Mouse (Mus musculus): ENCODE data around the gene Arl5b.

Gene Arl5b

DNA sequence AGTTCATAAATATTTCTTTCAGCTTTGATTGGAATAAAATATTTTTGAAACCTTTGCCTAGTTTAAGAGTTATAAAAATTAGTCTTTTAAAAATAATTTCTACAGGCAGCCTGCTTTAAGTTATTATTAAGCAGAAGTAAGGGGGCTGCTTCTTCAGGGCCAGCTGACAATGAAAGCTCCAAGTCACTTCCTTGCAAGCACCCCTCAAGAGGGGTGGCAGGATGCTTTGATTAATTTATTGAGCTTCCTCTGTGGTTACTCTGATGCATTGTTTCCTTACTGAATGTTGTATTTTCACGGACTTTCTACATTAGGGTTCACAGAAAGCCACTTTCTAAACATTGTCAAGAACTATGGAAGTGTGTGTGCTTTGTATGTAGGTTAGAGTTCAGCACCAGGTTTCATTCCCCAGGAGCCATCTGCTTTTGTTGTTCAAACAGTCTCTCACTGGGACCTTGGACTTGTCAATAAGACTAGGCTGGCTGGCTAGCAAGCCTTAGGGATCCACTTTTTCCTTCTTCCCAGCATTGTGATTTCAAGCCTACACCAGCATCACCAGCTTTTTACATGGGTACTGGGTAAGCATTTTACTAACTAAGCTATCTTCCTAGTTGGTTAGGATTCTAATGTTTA lies 62.7 kb downstream of the Arl5b start:
- DNase-seq (ENCODE audit: low spot score in 2 of 2), result no peak

DNA sequence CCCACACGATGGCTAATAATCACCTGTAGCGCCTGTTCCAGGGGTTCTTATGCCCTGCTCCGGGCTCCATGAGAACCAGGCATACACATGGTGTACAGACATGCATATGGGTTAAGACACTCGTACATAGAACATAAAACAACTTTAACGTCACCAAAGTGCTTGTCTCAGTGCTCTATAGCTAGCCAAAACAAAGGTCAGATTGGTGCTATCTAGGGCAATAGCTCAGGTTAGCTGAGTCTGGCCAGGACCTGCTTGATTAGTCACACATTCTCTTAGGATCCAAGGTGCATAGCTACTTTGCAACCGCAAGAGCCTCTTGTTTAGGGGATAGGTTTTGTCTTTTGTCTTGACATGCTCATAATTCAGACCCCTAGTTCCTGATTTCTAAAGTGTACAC lies 63.5 kb downstream of the Arl5b start:
- no peak for DNase-seq (ENCODE audit: low spot score in 2 of 2)

DNA sequence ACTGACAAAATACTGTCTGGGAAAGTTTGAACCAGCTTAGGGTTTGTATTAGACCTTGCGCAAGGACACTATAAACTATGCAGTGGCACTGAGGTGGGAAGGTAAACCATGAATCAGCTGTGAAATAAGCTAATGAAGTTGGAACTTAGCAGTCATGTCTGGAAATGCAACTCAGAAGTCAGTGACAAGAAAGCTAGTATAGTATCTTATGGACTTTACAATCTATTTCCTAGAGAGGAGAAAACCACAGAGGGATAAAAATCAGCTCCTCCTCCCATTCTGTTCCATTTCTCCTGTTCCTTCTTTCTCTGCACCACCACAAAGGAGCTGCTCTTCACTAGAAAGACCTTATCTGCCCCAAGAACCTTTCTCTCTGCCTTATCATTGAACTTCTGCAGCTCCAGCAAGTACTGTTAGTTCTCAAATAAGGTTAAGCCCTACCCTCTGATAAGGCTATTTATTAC lies 72.1 kb downstream of the Arl5b start:
- DNase-seq (ENCODE audit: low spot score in 2 of 2), result no peak

Data from frontal cortex, postnatal 36 days (tissue).